Mouse (Mus musculus) CD8-positive naive resting alpha-beta T cell, adult 2 months (primary cell): ENCODE measurements around the gene Ctdspl2.
"Not testable (repeated sequence)": the region's sequence is repeated elsewhere in the genome, so short reads cannot be mapped to it uniquely, and the experiment has no call there.

Experiments used
- DNase-seq, 2 experiments: peaks; one replicate each; pipeline ENCODE4 v3.0.0; 2022; ENCODE audit warnings: low read depth in 2 of 2, low spot score in 2 of 2

The Ctdspl2 gene

GRCm38 (mm10) chr2:121955765-121956223, at the start of gene Ctdspl2, which contains the start of gene Mageb3:
Ctdspl2 (plus strand) TSS chr2:121956001.
Mageb3 (minus strand) TSS chr2:121956092.
- DNase-seq, result peak; percentile 93 to 95

GRCm38 (mm10) chr2:121909975-121910374, 45.8 kb upstream of the Ctdspl2 start:
- no peak for DNase-seq

GRCm38 (mm10) chr2:121916047-121916970, 39.5 kb upstream of the Ctdspl2 start:
- DNase-seq, result no peak

- DNase-seq, result not testable (repeated sequence)
Measured at GRCm38 (mm10) chr2:121937624-121938023, 18.2 kb upstream of the Ctdspl2 start.

GRCm38 (mm10) chr2:121943364-121943763, 12.4 kb upstream of the Ctdspl2 start:
- DNase-seq, result no peak

- peak in 1 of 2 experiments; percentile 2 for DNase-seq
Measured at GRCm38 (mm10) chr2:121954971-121955656, 687 bp upstream of the Ctdspl2 start.

GRCm38 (mm10) chr2:121956224-121957018, 620 bp downstream of the Ctdspl2 start:
- DNase-seq, result peak; percentile 90 to 94

GRCm38 (mm10) chr2:121957216-121957792, 1.5 kb downstream of the Ctdspl2 start:
- peak in 1 of 2 experiments; percentile 2 for DNase-seq

- no peak for DNase-seq
Measured at GRCm38 (mm10) chr2:121995738-121996137, 39.9 kb downstream of the Ctdspl2 start.

GRCm38 (mm10) chr2:122008832-122009231, 53.0 kb downstream of the Ctdspl2 start:
- DNase-seq, result no peak

- DNase-seq, result no peak
Measured at GRCm38 (mm10) chr2:122011441-122011840, 55.6 kb downstream of the Ctdspl2 start.

GRCm38 (mm10) chr2:122018705-122019104, 62.9 kb downstream of the Ctdspl2 start:
- no peak for DNase-seq

GRCm38 (mm10) chr2:122022284-122022683, 66.5 kb downstream of the Ctdspl2 start:
- peak in 1 of 2 experiments; percentile 12 for DNase-seq

GRCm38 (mm10) chr2:122027091-122027490, 71.3 kb downstream of the Ctdspl2 start:
- DNase-seq, result not testable (repeated sequence)

- DNase-seq, result peak; percentile 80 to 81
Measured at GRCm38 (mm10) chr2:122027862-122028755, 72.3 kb downstream of the Ctdspl2 start, which contains the start of gene Eif3j1. Eif3j1 (plus strand) TSS chr2:122028546.

- DNase-seq, result peak in 1 of 2 experiments; percentile 5
Measured at GRCm38 (mm10) chr2:122028756-122029700, 73.2 kb downstream of the Ctdspl2 start.

- no peak for DNase-seq
Measured at GRCm38 (mm10) chr2:122031970-122032369, 76.2 kb downstream of the Ctdspl2 start.

- no peak for DNase-seq
Measured at GRCm38 (mm10) chr2:122036064-122036463, 80.3 kb downstream of the Ctdspl2 start.
